Mouse (Mus musculus) layer of hippocampus, postnatal 14 days (tissue): ENCODE measurements around the gene C130026I21Rik. TPM values are rescaled to one million over a fixed set of nuclear protein-coding genes. Genes with fewer than 3 reads are reported as not detected.
"Not testable (repeated sequence)": the region's sequence is repeated elsewhere in the genome, so short reads cannot be mapped to it uniquely, and the experiment has no call there.

Source experiments
- DNase-seq, 2 experiments: peaks; one replicate each; pipeline ENCODE4 v3.0.0; 2021 to 2022; ENCODE audit warnings: low spot score in 2 of 2, mixed read lengths in 1 of 2
- long read RNA-seq, 2 experiments: library from polyadenylated mRNA; stranded (forward); transcript quantifications; one replicate each; pipeline ENCODE4 v2.0.0; 2021
- total RNA-seq, 2 experiments: library from RNA; stranded (reverse); gene quantifications; 2 replicates each; pipeline ENCODE4 v1.2.3; 2021

Gene C130026I21Rik
- under 1 TPM; 0.43 to 0.71 TPM for total RNA-seq
- long read RNA-seq, experiment 1, partial matches to known transcripts = 0 of 1 reads
- long read RNA-seq, experiment 1, other reads (novel, unspliced or antisense) = 1 of 1 reads
- long read RNA-seq, experiment 2 = 0 reads

GRCm38 (mm10) chr1:85270466-85270865 is at the start of gene C130026I21Rik:
C130026I21Rik (minus strand) TSS chr1:85270566.
- DNase-seq = not testable (repeated sequence)

DNA sequence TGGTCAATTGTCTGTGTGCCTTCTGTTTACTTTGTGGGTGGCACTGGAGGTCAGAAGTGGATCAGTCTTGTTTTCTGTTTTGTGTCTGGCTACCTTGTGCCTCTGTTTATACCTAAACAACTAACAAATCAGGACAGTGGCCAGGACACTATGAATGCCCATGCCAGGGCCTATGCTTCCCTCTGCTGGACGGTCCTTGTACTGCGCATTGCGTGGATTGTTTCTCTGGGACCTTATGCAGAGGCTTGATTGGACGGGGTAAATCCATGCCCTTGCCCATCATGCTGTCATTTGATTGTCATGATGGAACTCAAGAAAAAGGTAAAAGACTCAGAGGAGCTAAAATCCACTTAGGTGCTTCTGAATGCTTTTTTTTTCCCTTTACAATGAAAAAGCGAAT is 16.7 kb upstream of the C130026I21Rik start:
- DNase-seq = not testable (repeated sequence)

DNA sequence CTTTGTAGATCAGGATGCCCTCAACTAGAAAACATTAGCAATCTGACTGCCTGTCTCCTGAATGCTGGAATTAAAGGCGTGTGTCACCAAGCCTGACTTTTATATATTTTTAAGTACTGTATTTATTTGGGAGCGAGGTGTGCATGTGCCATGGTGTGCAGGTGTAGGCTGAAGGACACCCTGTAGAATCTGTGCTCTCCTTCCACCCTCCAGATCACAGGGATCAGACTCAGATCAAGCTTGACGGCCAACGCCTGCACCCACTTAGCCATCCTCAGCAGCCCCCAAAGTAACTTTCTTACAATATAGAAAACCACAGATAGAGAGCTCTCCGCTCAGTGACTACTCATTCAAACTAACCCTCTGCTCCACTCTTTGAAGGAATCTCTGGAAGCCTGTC is 6.1 kb upstream of the C130026I21Rik start:
- DNase-seq = not testable (repeated sequence)

- not testable (repeated sequence) for DNase-seq
Observed at GRCm38 (mm10) chr1:85258634-85259033, 11.7 kb downstream of the C130026I21Rik start.

GRCm38 (mm10) chr1:85255217-85255616 is 15.1 kb downstream of the C130026I21Rik start:
- DNase-seq = not testable (repeated sequence)

DNA sequence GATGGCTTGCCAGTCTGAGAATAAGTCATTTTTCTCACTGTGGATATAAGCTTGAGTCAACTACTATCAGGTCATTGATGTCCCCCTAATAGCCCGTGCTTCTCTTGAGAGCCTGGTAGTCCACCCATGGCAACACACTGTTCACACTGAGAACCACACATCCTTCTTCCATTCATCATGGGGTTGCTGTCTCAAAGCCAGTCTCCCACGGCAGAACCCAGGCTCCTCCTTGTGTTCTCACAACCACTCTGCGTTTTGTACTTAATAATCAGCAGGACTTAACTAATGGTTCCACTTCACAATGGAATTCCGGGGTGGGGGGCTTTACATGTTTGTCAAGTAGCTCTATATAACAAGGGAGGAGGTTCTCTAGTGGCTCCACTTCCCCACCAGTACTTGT is 19.2 kb downstream of the C130026I21Rik start:
- DNase-seq = not testable (repeated sequence)

- DNase-seq = not testable (repeated sequence)
Observed at GRCm38 (mm10) chr1:85248985-85249384, 21.4 kb downstream of the C130026I21Rik start.

- DNase-seq = not testable (repeated sequence)
Observed at GRCm38 (mm10) chr1:85246776-85247460, 23.4 kb downstream of the C130026I21Rik start.

- not testable (repeated sequence) for DNase-seq
Observed at GRCm38 (mm10) chr1:85246266-85246665, 24.1 kb downstream of the C130026I21Rik start.

DNA sequence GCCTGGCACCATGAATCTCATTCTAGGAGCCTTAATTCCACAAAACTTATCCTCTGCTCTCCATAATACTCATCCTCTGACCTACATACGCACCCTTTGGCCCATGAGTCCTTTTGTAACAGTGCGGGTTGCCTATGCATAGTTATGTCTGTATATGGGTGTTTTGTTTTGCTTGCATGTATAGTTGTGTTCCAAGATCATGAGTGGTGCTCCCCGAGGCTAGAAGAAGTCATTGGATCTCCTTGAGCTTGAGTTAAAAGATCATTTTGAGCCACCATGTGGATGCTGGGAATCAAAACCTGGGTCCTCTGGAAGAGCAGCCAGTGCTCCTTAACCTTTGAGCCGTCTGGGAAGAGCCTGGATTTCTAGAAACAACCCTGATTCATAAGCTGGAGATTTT is 25.4 kb downstream of the C130026I21Rik start:
- not testable (repeated sequence) for DNase-seq

DNA sequence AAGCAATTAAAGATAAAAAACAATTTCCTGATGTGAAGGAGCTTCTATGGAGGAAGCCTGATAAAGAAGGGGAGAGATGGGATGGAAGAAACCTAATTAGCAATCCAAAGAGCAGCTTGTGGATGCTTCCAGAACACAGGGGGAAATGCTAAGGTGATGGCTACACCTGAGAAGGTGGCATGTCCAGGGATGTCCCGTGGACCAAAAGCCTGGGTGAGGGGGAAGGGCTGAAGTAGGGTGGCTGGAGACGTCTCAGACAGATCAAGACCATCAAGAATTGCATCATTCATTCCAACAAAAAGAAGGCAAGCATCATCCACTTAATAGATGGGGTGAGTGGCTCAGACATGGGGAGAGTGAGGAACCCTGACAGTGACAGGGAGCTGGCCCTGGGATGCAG is 27.3 kb downstream of the C130026I21Rik start:
- DNase-seq = not testable (repeated sequence)

- not testable (repeated sequence) for DNase-seq
Observed at GRCm38 (mm10) chr1:85239018-85239775, 31.2 kb downstream of the C130026I21Rik start.

GRCm38 (mm10) chr1:85206531-85206930 is 63.8 kb downstream of the C130026I21Rik start:
- DNase-seq = not testable (repeated sequence)

GRCm38 (mm10) chr1:85199523-85199922 is 70.8 kb downstream of the C130026I21Rik start:
- not testable (repeated sequence) for DNase-seq

GRCm38 (mm10) chr1:85198647-85199350 is 71.6 kb downstream of the C130026I21Rik start:
- DNase-seq = not testable (repeated sequence)

DNA sequence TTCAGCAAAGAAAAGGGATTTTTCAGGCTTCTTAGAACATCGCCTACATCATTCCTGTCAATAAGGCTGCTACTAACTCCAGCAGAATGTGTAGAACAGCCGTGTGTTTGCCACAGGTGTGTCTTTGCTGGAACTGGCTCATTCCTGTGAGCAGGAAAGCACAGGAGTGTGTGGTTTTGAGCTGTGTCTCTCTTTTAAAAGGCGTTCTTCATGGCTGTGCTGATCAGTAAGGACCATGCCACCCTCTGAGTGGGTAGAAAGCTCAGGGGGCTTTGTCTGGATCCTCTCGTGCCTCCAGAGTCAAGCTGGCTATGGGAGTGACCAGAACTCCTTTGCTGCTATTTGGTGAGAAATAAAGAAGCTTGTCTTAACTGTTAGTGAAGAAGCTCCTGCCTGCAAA is 73.6 kb downstream of the C130026I21Rik start:
- DNase-seq = not testable (repeated sequence)

DNA sequence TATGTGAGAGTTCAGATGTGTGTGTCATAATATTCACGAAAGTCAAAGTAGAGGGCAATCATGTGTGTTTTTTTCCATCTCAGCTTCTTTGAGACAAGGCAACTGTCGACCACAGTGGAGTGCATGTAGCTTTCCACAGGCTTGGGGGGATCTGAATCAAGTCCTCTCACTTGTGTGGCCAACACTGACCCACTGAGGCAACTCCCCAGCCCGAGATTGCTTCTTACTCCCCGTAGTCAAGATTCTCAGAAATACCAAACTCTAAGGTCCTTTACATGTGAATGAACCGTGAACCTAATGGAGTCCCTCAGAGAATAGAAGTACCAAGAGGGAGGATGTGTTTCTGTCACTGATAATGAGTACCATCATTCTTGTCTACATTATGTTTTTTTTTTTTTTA is 76.6 kb downstream of the C130026I21Rik start:
- not testable (repeated sequence) for DNase-seq

DNA sequence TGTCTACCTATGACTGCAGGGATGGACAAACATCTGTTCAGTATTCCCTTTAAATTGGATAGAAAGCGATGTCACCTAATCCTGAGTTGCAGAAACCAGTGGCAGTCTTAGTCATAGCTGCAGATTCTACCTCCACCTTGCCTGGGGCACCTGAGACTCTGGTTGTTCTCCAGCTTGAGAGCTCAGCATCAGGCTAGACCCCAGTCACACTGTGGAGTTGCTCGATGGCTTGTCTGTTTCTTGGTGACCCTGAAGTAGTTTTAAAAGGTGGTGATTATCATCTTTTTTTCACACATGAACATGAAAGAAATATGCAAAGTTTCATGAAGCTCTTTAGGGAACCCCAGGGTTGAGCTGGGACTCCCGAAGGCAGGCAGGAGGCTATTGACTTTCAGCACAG is 88.4 kb downstream of the C130026I21Rik start:
- DNase-seq = not testable (repeated sequence)

DNA sequence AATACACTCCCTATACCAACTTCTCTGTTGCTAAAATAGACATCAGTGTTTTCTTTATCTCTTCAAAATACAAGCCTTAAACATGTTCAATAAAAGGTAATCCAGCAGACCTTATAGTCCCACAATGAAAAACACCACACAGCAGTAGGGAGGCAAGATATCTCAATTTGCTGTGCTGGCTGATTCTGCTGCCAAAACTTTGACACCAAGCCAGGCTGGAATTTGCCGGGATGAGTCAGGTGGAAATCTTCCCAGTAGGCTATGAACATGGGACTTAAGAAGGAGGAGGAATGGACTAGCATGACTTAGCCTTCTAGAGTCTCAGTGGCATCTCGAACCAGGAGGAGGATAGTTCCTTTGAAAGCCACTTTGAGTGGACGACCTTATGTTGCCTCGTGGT is 91.4 kb downstream of the C130026I21Rik start:
- DNase-seq = not testable (repeated sequence)

DNA sequence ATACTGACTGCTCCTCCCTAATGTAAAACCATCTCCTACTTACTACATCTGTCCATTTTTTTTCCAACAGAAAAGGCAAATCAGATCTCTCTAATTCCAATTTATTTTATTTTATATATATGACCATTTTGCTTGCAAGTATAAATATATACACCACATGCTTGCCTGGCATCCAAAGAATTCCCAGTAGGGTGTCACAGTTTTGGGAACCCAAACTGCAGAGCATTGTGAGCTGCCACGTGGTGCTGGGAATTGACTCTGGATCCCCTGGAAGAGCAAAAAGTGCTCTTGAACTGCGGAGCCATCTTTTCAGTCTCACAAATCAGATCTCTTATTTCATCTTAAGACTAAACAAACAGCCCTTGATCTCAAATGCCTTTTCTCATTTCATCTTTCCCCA is 107.5 kb downstream of the C130026I21Rik start:
- not testable (repeated sequence) for DNase-seq

DNA sequence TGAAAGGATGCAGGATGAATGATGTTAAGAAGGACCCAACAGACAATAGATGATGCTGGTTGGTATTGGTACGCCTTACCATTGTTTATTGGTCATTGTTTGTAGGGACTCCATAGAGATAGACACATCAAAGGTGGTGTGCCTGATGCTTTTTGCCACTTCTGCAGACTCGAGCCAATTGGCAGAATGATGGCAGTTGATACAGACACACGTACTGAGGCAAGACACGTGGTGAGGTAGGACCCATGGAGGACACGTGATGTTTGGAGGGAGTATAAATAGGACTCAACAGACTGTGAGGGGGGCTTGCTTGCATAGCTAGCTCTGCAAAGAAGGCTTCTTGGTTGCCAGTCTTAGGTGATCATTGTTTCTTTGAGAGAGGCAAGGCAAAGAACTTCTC is 115.2 kb downstream of the C130026I21Rik start:
- not testable (repeated sequence) for DNase-seq
